Mouse (Mus musculus) limb, embryonic 13.5 days (tissue): ENCODE results near the gene Slc7a14. TPM values are rescaled to one million over a fixed set of nuclear protein-coding genes. Genes with fewer than 3 reads are reported as not detected.

ENCODE experiments used
- ATAC-seq: fragments of 200-750 bp; cut with Nextera tagmentation; 2 replicates; pipeline ENCODE4 v1.8.0; 2017; ENCODE audit warnings: low read depth, moderate number of reproducible peaks, moderate TSS enrichment; ENCODE audit not compliant: low FRiP score
- H3K27ac ChIP-seq: fragments of 300-500 bp; sonication (generic); 2 replicates; pipeline ENCODE4 v1.5.1; 2015; ENCODE audit warnings: inconsistent platforms, mild to moderate bottlenecking, moderate library complexity
- H3K27me3 ChIP-seq: fragments of 300-500 bp; sonication (generic); 2 replicates; pipeline ENCODE4 v1.6.1; 2015; ENCODE audit warnings: mild to moderate bottlenecking, inconsistent platforms
- H3K36me3 ChIP-seq: fragments of 300-500 bp; sonication (generic); 2 replicates; pipeline ENCODE4 v1.6.1; 2015; ENCODE audit warnings: inconsistent platforms, mild to moderate bottlenecking, moderate library complexity
- H3K4me1 ChIP-seq: fragments of 300-500 bp; sonication (generic); 2 replicates; pipeline ENCODE4 v1.6.1; 2015; ENCODE audit warnings: inconsistent platforms
- H3K4me2 ChIP-seq: fragments of 300-500 bp; sonication (generic); replicated peaks from 2 replicates; pipeline ENCODE4 v1.6.1; 2015; ENCODE audit warnings: inconsistent platforms, mild to moderate bottlenecking, moderate library complexity
- H3K4me3 ChIP-seq: fragments of 300-500 bp; sonication (generic); 2 replicates; pipeline ENCODE4 v1.5.1; 2015; ENCODE audit warnings: moderate library complexity, mild to moderate bottlenecking, inconsistent platforms
- H3K9ac ChIP-seq: fragments of 300-500 bp; sonication (generic); 2 replicates; pipeline ENCODE4 v1.6.1; 2015; ENCODE audit warnings: mild to moderate bottlenecking, inconsistent platforms
- H3K9me3 ChIP-seq: fragments of 300-500 bp; sonication (generic); 2 replicates; pipeline ENCODE4 v1.6.1; 2016; ENCODE audit warnings: inconsistent platforms
- WGBS: fragments of 180-500 bp; shearing (Covaris S2); methylation state at CpG from one replicate; pipeline ENCODE4 v1.1.7; 2015; 5-methylcytosine and 5-hydroxymethylcytosine counted together
- polyA plus RNA-seq: library from polyadenylated mRNA; unstranded; fragments of >200 nt; fragmentation: Nextera tagmentation; extraction: Ambion mirVana; gene quantifications from 2 replicates; pipeline ENCODE4 v1.2.1, GENCODE M21; 2015

The Slc7a14 gene
- polyA plus RNA-seq = 0.08 and 0.10 TPM in 2 replicates

DNA sequence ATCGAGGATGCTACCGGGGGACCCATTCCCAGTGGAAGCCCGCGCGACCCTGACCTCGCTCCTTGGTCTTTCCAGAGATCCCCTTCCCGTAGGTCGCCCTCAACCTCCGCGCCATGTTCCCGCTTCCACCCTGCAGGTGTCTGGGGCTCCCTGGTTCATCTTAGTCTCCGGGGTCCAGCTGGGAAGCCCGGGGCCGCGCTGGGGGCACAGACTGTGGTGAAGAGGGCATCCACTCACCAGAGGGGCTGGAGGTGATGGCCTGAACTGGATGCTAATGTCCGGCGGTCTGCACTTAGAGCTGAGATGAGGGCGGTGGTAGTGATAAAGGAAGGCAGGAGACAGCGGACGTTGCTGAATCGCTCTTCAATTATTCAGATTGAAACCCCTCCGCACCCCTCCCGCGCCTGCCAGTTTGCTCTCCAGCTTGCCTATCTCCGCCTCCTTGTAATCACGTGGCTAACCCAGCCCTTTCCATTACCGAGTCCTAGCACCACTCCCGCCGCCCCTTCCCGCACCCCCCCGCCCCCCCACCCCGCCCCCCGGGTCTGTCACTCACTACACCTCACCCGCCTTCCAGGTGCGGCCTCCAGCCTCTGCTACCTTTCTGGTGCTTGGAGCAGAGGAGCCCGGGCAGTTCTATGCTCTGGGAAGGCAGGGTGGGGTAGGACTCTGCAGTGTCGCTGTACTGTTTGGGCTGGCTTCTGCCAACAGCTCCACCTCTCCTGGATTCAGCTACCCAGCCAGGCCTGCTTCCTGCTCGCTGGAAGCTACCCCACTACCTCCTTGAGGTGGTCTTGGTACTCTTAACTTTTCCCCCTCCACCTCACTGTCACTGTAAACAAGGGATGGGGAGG, at the start of gene Slc7a14:
Slc7a14 (minus strand) TSS at position 445 of the 854 bp plus-strand sequence.
- H3K27me3 ChIP-seq = peaks cover 49% of the 10 kb centered on the region
- peak within 1 kb of the TSS; percentile 36 for H3K4me2 ChIP-seq
- no peaks in the 10 kb centered on the region for H3K36me3 ChIP-seq
- H3K27ac ChIP-seq = no peak within 1 kb of the TSS
- 0 out of 2 replicates have a peak, but pooled peaks cover 5% of the 10 kb centered on the region for H3K4me1 ChIP-seq
- H3K9ac ChIP-seq = no peak within 1 kb of the TSS
- 2% methylated on average over 38 of the region's 38 CpGs for WGBS
- H3K4me3 ChIP-seq = peak within 1 kb of the TSS; percentile 12
- no peaks in the 10 kb centered on the region for H3K9me3 ChIP-seq
- no peak for ATAC-seq

DNA sequence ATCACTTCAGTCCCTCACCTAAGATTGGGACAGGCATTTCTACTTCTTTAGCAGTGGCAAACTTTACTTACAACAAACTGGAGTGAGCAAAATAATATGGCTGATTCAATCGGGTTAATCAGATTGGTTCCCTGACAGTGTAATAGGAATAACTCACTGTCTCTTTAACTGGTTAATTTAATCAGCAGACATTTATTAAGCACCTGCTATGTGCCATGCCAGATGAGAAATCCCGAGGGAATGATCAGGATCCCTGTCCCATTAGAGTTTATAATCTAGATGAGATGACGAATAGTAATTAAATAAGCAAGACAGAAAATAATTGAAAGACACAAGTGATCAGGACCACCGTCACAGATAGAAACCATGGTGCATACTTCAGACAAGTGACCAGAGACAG, 36.4 kb upstream of the Slc7a14 start:
- 60% methylated on average over 4 of the region's 4 CpGs for WGBS
- Histone ChIP-seq H3K9ac (no peak overlapping the region), H3K36me3 (no peaks in the 10 kb centered on the region), H3K27me3 (no peaks in the 10 kb centered on the region), H3K4me1 (no peaks in the 10 kb centered on the region), H3K4me2 (no peak overlapping the region), H3K9me3 (no peaks in the 10 kb centered on the region), H3K4me3 (no peak overlapping the region), H3K27ac (no peak overlapping the region)
- ATAC-seq = no peak

- WGBS = 41% methylated on average over 4 of the region's 4 CpGs
- H3K4me2 ChIP-seq = no peak overlapping the region
- no peak overlapping the region for H3K9ac ChIP-seq
- H3K27me3 ChIP-seq = no peaks in the 10 kb centered on the region
- H3K4me1 ChIP-seq = no peaks in the 10 kb centered on the region
- H3K36me3 ChIP-seq = no peaks in the 10 kb centered on the region
- no peak overlapping the region for H3K27ac ChIP-seq
- no peak for ATAC-seq
- no peaks in the 10 kb centered on the region for H3K9me3 ChIP-seq
- no peak overlapping the region for H3K4me3 ChIP-seq
Measured at GRCm38 (mm10) chr3:31345766-31346165, 35.6 kb upstream of the Slc7a14 start.

DNA sequence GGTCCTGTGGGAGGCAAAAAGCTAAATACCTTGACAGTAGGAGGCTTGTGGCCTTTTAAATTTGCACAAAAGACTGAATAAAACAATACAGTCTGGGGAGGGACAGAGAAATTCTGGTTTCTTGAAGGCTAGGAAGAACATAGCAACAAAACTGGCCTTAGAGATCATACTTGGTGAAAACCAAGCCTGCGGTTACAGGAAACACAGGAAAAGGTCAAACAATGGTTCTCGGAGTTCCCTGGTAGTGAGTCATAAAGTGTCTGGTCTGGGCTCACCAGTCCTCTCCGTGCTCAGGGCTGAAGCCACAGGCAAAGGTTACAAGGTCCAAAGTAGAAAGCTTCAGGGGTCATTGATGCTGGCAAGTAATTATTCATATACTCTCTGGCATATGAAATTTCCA, 29.1 kb upstream of the Slc7a14 start:
- Histone ChIP-seq H3K4me2 (no peak overlapping the region), H3K27me3 (no peaks in the 10 kb centered on the region), H3K27ac (no peak overlapping the region), H3K9ac (no peak overlapping the region), H3K36me3 (no peaks in the 10 kb centered on the region), H3K9me3 (no peaks in the 10 kb centered on the region), H3K4me1 (no peaks in the 10 kb centered on the region), H3K4me3 (no peak overlapping the region)
- WGBS = 60% methylated on average over 3 of the region's 3 CpGs
- ATAC-seq = no peak

DNA sequence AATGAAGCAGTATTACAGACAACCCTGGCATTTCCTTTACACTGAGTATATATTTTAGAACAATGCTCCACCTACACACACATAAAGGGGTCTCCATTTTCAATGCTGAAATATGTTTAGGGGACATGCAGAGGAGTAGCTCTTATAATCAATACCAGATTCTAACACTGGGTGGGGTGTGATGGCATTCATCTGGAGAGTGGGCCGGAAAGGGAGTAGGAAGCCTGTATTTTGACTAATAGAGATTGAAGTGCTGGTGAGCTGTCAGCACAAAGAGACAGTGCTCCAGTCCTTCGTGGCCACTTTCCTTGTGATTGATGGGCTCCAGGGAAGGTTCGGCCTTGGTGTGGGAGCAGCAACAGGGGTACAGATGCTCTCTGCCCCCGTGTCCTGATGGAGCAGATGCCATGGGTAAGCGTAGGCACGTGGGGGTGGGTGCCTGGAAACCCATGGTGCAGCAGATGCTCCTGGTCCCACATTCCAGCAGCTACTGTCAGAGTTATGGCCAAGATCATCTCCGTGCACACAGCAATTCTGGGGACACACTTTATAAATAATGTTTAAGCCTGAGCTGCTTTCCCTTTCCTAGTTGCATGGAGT, 18.2 kb upstream of the Slc7a14 start:
- Histone ChIP-seq H3K4me3 (no peak overlapping the region), H3K36me3 (no peaks in the 10 kb centered on the region)

DNA sequence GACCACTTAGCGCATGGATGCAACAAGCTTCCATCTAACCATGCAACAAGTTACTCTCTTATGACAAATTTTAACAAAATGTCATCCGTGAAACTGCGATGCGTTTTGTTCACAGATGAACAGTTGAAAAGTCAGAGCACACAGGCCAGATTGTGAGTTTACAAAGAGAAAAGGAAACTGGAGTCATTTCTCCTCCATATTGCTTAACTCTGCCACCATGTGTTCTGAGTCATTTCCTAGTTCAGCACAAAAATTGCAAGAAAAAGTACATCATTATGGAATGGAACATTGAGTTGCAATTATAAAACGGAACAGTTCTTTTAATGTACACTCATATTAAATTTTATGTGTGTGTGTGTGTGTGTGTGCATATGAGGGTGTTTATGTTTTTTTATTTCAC, 17.6 kb upstream of the Slc7a14 start:
- 86% methylated on average over 5 of the region's 5 CpGs for WGBS

More for the DNA sequence above, 18.2 kb upstream of the Slc7a14 start:
- WGBS = 57% methylated on average over 7 of the region's 7 CpGs
- Histone ChIP-seq H3K27ac (no peak overlapping the region), H3K9ac (no peak overlapping the region), H3K9me3 (no peaks in the 10 kb centered on the region), H3K27me3 (no peaks in the 10 kb centered on the region), H3K4me2 (no peak overlapping the region), H3K4me1 (no peaks in the 10 kb centered on the region)
- ATAC-seq = no peak

DNA sequence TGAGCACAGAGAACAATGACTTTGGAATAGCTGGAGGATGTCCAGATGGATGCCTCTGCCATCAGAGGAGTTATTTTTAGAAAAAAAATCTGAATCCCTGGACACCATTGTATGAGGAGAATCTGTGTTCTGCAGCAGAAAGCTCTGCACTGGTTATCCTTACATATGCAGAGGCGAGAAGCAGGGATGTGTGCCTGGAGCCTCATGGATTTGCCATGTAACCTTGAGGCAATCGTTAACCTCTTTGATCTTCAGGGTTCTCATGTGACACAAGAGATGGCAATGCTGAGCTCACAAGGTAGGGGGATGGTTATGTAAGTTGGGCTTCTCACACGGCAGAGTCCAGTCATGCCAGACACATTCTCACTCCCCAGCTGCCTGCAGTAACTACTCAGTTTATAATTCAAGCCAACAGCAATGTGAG, 14.1 kb upstream of the Slc7a14 start:
- Histone ChIP-seq H3K27ac (no peak overlapping the region), H3K36me3 (no peaks in the 10 kb centered on the region), H3K4me2 (no peak overlapping the region), H3K4me1 (no peaks in the 10 kb centered on the region), H3K27me3 (no peaks in the 10 kb centered on the region), H3K9ac (no peak overlapping the region), H3K9me3 (no peaks in the 10 kb centered on the region), H3K4me3 (no peak overlapping the region)
- no peak for ATAC-seq
- WGBS = 36% methylated on average over 3 of the region's 3 CpGs

More for the DNA sequence above, 17.6 kb upstream of the Slc7a14 start:
- no peak overlapping the region for H3K4me2 ChIP-seq
- no peak overlapping the region for H3K9ac ChIP-seq
- no peak overlapping the region for H3K4me3 ChIP-seq
- no peaks in the 10 kb centered on the region for H3K27me3 ChIP-seq
- no peak for ATAC-seq
- H3K4me1 ChIP-seq = no peaks in the 10 kb centered on the region
- no peaks in the 10 kb centered on the region for H3K9me3 ChIP-seq
- no peak overlapping the region for H3K27ac ChIP-seq
- H3K36me3 ChIP-seq = no peaks in the 10 kb centered on the region

- Histone ChIP-seq H3K9me3 (no peaks in the 10 kb centered on the region), H3K27me3 (peaks cover 49% of the 10 kb centered on the region), H3K4me3 (peak overlapping the region; percentile 12), H3K9ac (no peak overlapping the region), H3K4me1 (0 out of 2 replicates have a peak, but pooled peaks cover 5% of the 10 kb centered on the region), H3K4me2 (peak overlapping the region; percentile 36), H3K27ac (no peak overlapping the region), H3K36me3 (no peaks in the 10 kb centered on the region)
- WGBS = 1% methylated on average over 36 of the region's 36 CpGs
- ATAC-seq = no peak
Measured at GRCm38 (mm10) chr3:31309371-31309933, 726 bp downstream of the Slc7a14 start.

DNA sequence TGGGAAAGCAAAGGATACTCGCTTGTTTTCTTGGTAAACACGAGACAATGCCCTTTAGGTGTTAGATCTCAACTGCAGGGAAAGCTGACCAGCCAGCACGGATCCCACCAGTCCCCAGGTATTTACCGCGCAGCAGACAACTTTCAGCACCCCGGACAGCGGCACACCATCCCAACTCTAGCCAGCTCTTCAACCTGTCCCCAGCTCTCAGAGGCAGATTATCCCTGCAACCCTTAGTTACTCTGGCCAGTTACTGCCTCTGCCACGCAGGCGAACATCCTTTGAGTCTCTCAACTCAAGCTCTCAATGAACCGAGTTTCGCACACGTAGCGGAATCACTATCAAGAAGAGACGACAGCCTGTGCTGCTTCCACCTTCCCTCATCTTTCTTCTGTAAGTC, 1.3 kb downstream of the Slc7a14 start:
- no peaks in the 10 kb centered on the region for H3K36me3 ChIP-seq
- 2% methylated on average over 14 of the region's 14 CpGs for WGBS
- ATAC-seq = no peak
- H3K27ac ChIP-seq = no peak overlapping the region
- 0 out of 2 replicates have a peak, but pooled peaks cover 5% of the 10 kb centered on the region for H3K4me1 ChIP-seq
- no peaks in the 10 kb centered on the region for H3K9me3 ChIP-seq
- H3K4me2 ChIP-seq = no peak overlapping the region
- H3K4me3 ChIP-seq = no peak overlapping the region
- peaks cover 49% of the 10 kb centered on the region for H3K27me3 ChIP-seq
- H3K9ac ChIP-seq = no peak overlapping the region

GRCm38 (mm10) chr3:31307936-31308335, 2.2 kb downstream of the Slc7a14 start:
- no peak overlapping the region for H3K9ac ChIP-seq
- no peak for ATAC-seq

DNA sequence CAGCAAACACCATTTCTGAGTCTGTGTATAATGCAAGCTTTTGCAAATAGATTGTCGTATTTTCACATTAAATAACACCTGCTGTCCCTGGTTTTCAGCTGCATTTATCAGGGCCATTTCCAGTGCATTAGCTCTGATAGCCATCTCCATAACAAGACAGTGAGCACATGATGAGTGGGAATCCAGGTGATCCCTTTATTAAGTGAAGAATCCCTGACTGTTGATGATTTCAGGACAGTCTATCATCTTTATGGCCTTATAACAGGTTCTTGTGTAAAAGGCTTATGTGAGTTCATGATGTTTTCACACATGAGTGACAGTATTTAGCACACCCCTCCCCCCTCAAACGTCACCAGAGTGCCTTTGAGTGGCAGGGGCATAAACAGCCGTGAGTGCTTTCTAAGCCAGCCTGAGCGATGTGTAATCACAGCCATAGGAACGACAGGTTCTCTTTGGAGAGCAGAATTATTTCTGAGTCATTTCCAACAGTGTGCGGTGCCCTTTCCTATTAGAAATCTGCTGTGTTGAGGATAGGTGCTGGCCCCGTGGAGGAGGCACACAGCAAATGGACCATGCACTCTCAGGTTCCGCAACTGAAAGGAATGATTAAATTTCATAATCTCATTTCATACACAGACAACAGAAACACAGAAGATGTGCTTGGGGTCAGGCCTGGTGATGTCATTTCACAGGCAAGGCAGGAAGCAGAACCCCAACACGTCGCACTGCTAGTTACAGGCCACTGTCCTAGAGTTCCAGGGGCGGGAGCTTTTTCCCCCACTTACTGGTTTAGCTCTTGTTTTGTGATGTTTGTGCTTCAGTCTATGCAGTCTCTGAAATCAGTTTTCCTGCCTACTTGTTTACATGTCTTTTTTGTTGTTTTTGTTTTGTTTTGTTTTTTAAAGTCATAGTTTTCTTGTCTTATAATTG, 18.2 kb downstream of the Slc7a14 start:
- Histone ChIP-seq H3K4me1 (no peaks in the 10 kb centered on the region), H3K4me2 (no peak overlapping the region), H3K27me3 (no peaks in the 10 kb centered on the region), H3K9ac (no peak overlapping the region), H3K9me3 (no peaks in the 10 kb centered on the region), H3K36me3 (no peaks in the 10 kb centered on the region), H3K27ac (no peak overlapping the region), H3K4me3 (no peak overlapping the region)
- 67% methylated on average over 11 of the region's 11 CpGs for WGBS
- no peak for ATAC-seq

More at GRCm38 (mm10) chr3:31307936-31308335, 2.2 kb downstream of the Slc7a14 start:
- Histone ChIP-seq H3K27me3 (peaks cover 49% of the 10 kb centered on the region), H3K36me3 (no peaks in the 10 kb centered on the region), H3K4me2 (no peak overlapping the region), H3K4me3 (no peak overlapping the region), H3K4me1 (0 out of 2 replicates have a peak, but pooled peaks cover 5% of the 10 kb centered on the region), H3K9me3 (no peaks in the 10 kb centered on the region), H3K27ac (no peak overlapping the region)
- 80% methylated on average over 6 of the region's 6 CpGs for WGBS
